Comparison of ENCODE assay signal across 8 mouse cellular contexts in the genomic region with DNA sequence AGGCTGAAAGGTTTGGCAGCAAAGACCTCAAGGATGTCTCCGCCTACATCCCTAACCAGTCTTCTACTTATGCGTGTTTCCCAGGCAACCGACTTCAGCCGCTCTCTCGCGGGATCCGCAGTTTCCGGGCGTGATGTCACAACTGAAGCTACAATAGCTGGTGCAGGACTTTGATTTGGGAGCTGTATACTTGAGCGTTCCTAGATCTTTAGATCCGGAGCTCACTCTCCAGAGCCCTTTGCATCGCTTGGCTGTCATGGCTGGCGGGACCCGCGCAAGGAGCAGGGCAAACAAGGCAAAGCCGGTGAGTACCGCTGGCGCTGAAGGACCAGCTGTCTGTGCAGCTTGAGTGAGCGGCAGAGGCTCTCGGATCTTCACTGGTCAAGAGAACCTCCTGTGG. TPM values are rescaled to one million over a fixed set of nuclear protein-coding genes. Genes with fewer than 3 reads are reported as not detected.
DNase-seq lines count a peak whose midpoint lies in the region; ATAC-seq lines count a peak whose summit lies in the region.

Gene Lrif1 (plus strand): TSS at position 158 of the 400 bp plus-strand sequence.

- DNase-seq in NIH3T3 (ENCODE audit: low read depth) = peak; percentile 78
- DNase-seq in cerebellum, postnatal 14 days = peak; percentile 85
- peak; percentile 81 to 83 for DNase-seq in frontal cortex, postnatal 10 days (ENCODE audit: low spot score in 2 of 2)
- DNase-seq in layer of hippocampus, postnatal 14 days (ENCODE audit: low spot score in 2 of 2) = peak; percentile 80 to 84
- peak; percentile 68 for DNase-seq in lung, postnatal 10 days
- peak; percentile 63 for DNase-seq in ovary, postnatal 14 days (ENCODE audit: low spot score)
- DNase-seq in thymus, postnatal 25 days = peak; percentile 81

- no peaks in the 10 kb centered on the region for H3K9me3 ChIP-seq in hindbrain, embryonic 13.5 days

- peak within 1 kb of the TSS; percentile 66 for H3K4me3 ChIP-seq in hindbrain, embryonic 13.5 days

- peak within 1 kb of the TSS; percentile 92 for H3K27ac ChIP-seq in hindbrain, embryonic 13.5 days

- H3K27me3 ChIP-seq in hindbrain, embryonic 13.5 days = no peaks in the 10 kb centered on the region

- peak; percentile 99 for ATAC-seq in hindbrain, embryonic 13.5 days (ENCODE audit: low FRiP score)

- WGBS in hindbrain, embryonic 13.5 days = 1% methylated on average over 20 of the region's 20 CpGs

- H3K36me3 ChIP-seq in hindbrain, embryonic 13.5 days = no peaks in the 10 kb centered on the region; the same call in 1 of the 2 replicates

- peak within 1 kb of the TSS; percentile 82 for H3K9ac ChIP-seq in hindbrain, embryonic 13.5 days

- peaks cover 3% of the 10 kb centered on the region; the same call in 1 of the 2 replicates for H3K4me1 ChIP-seq in hindbrain, embryonic 13.5 days (replicated peaks)

- H3K4me2 ChIP-seq in hindbrain, embryonic 13.5 days = peak within 1 kb of the TSS; percentile 57

RNA-seq across cellular contexts. Expression of gene Lrif1, which starts in this region (rescaled TPM):
- 20.8 and 24.8 TPM in 2 replicates for polyA plus RNA-seq in hindbrain, embryonic 13.5 days (2015; fragmentation: Nextera tagmentation; extraction: Ambion mirVana)
- total RNA-seq in layer of hippocampus, postnatal 14 days (2021) = 10 to 100 TPM; 18.9 to 20.9 TPM

Comparison
In these comparisons a context has a peak if more than half of its experiments do, and no peak if none do; other contexts are left out.
1. Peak in every context shown above with its lines: DNase-seq, ATAC-seq, H3K4me3 ChIP-seq and H3K27ac ChIP-seq.